Mouse (Mus musculus) T-helper 17 cell (primary cell): ENCODE data around the gene Adprhl2.

Source experiments
- in situ Hi-C, 2 experiments: fragments of 300-600 bp; cut with MboI, MseI; formaldehyde crosslinking; loops; 1 replicate in 1 of 2; 2 replicates in 1 of 2; pipeline ENCODE4 v1.15.1; 2025; ENCODE audit warnings: high pct_unique_total_duplicates in 2 of 2

The Adprhl2 gene

GRCm38 (mm10) chr4:126273753-126274152 lies 47.8 kb downstream of the Adprhl2 start:
- in situ Hi-C loops = loop anchor here (5.0 kb wide), 1 partner anchor 34 kb away; no protein-coding TSS in a partner anchor

DNA sequence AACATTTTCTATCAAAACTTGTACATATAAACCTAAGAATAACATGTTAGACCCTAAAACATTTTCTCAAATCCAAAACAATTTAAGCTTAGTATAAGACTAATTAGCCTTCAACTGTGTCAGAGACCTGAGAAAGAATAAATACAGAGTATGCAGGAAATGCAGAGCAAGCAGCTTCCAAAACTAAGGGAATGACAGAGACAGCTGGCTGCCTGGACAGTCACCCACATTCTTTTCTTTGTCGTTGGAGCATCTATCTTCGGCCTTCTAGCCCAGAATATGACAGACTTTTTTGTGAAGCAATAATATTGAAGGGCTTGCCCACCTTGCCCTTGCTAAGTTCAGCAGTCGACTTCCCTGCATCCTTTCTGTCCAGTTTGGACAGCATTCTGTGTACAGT lies 52.2 kb downstream of the Adprhl2 start:
- in situ Hi-C loops = no loop called here
